Mouse (Mus musculus) urinary bladder, adult 2 months (tissue): Measurements from ENCODE around the gene Odf4. TPM values are rescaled to one million over a fixed set of nuclear protein-coding genes. Genes with fewer than 3 reads are reported as not detected.

Experiments used
- DNase-seq: peaks from one replicate; pipeline ENCODE4 v3.0.0; 2022; ENCODE audit warnings: low spot score
- polyA plus RNA-seq: library from polyadenylated mRNA; depleted of rRNA; stranded (reverse); fragments of >200 nt; gene quantifications from 2 replicates; pipeline ENCODE4 v1.2.3, GENCODE M21; 2012

Gene Odf4
- polyA plus RNA-seq, 1 experiment: not detected

DNA sequence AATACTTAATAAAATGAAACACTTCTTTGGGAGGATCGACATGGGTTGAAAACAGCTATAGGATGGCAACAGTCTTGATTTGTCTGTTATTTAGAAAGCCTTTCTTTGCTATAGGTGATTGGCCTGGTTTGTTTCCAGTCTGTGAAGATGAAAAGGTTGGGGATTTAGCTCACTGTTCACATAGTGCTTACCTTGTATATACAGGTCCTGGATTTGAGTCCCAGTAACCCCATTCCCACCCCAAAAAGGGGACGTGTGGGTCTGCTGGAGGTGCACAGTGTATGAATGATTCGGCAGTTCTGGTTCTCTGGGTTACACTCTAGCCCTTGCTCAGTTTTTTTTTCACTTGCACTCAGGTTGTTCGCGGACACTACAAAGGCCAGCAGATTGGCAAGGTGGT, 24.1 kb downstream of the Odf4 start:
- no peak for DNase-seq

DNA sequence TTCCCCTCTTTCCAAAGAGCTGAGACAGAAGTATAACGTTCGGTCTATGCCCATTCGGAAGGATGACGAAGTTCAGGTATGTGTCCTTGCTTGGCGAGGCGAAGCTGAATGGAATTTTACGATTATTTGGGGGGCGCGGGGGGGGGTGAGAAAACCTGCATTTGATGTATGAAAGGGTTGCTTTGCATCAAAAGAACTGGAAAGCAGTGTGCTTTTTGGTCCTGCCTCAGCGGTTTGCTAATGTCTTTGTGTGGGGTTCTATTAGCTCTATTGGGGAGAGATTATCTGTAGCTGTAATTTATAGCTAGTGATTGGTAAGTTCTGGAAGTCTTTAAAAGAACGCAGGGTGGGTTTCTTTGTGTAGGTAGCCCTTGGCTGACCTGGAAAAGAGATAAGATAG, 24.5 kb downstream of the Odf4 start:
- no peak for DNase-seq

DNA sequence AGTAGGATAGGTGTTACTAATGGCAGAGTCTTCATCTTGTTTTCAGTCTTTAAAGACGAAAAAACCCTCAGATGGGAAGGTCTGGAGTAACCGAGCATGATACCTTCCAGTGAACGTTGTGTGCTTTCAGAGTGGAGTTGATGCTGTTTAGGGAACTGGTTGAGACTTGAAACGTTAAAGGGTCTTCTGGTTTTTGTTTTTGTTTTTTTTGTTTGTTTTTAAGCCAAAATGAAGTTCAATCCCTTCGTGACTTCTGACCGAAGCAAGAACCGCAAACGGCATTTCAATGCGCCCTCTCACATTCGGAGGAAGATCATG, 24.9 kb downstream of the Odf4 start:
- no peak for DNase-seq

DNA sequence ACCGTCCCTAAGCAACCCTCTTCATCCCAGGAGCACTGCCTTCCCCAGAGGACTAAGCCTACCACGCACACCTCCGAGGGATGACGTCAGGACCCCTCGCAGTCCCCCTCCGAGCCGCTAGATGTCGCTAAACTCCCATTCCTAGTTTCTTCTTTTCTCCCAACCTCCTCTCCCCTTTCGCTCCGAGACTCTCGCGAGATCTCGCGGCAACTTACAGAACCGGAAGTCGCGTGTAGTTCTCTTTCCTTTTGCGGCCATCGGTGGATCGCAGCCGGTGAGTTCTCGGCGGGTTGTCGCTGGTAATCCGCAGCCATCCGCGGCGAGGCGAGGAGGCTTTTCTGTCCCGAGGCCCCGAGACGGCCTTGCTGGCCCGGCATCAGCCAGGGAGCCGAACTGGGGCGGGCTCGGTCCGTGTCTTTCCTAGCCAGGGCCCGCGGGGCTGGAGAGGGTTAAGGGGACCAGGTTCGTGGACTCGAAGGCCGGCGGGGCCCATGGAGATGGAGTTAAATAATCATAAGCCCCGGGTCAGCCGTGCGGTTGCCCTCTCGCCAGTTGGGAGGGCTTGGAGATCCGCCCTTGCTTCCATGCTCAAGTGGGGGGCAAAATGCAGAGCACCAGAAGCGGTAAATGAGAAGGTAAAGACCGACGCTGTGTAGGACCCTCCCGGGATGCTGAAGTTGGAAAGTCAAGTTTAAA, 25.4 kb downstream of the Odf4 start, which contains the start of gene Rpl26:
Rpl26 (plus strand) TSS at position 233 of the 696 bp plus-strand sequence.
- peak; percentile 91 for DNase-seq

DNA sequence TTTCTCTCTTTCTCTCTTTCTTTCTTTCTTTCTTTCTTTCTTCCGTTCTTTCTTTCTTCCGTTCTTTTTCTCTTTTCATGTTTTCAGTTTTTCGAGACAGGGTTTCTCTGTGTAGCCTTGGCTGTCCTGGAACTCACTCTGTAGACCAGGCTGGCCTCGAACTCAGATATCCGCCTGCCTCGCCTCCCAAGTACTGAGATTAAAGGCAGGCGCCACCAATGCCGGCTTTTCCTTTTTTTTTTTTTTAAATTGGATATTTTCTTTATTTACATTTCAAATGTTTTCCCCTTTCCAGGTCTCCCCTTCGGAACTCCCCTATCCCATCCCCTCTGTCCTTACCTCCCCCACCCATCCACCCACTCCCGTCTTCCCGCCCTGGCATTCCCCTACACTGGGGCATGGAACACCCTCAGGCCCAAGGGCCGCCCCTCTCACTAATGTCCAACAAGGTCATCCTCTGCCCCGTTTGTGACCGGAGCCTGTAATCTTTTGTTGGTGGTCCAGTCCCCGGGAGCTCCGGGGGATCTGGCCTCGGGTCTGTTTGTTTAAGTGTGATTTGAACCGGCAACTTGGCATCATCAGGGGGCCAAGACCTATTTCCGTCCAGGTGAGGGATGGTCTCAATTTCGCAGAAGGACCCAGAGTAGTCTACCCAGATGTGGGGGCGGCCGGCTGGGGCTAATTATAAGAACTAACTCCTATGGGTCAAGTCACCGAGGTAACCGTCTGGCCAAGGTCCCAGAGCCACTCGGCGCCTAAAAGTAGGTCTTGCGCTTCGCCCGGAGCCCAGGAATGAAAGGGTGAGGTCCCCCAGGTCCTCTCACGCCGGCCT, 26.1 kb downstream of the Odf4 start:
- DNase-seq: no peak

DNA sequence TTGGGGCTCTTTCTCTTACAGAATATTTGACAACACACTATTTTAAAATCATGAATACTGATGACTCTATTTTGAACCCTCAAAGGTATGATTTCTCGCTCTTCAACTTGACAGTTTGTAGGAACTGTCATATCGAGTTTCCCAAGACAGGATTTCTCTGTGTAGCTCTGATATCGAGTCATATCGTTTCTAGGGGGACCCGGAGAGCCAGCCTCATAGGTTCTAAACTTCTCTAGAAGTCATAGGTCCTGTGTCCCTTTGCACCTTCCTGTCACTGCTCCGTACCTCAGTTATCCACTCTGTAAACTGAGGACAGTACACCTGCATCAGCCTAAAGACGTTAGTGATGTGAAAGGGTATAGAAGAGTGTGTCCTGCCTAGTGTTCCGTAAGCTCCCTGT, 27.1 kb downstream of the Odf4 start:
- DNase-seq: no peak

DNA sequence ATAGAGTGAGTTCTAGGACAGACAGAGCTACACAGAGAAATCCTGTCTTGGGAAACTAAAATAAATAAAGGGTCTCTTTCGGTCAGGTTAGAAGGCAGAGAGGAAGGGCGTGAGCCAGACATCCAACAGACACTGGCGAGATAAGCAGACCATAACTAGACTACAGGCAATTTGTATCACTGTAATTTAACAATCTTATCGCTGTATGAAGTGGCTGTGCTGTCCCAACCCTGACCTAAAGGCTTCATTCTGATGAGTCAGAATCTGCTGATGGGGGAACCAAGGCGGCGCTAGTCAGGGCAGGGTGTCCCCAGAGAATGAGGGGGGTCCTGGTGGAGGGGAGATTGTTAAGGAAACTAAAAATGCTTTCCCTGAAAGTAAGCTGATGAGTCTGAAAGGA, 28.1 kb downstream of the Odf4 start:
- no peak for DNase-seq

DNA sequence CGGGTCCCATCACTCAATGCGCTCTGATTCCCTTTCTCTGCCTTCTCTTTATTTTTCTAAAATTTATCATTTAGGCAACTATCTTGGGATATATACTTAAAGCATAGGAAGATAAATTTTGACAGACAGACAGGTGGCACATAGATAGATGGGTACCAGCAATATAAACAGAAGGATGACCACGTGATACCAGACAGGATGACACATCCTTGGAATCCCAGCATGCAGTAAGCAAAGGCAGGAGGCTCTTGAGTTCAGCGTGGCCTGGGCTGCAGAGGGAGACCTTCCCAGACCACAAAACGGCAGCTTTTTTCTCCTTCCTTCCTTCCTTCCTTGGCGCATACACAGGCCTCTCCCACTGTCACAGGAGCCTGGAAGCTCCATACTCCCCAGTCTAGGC, 29.0 kb downstream of the Odf4 start:
- DNase-seq: no peak

DNA sequence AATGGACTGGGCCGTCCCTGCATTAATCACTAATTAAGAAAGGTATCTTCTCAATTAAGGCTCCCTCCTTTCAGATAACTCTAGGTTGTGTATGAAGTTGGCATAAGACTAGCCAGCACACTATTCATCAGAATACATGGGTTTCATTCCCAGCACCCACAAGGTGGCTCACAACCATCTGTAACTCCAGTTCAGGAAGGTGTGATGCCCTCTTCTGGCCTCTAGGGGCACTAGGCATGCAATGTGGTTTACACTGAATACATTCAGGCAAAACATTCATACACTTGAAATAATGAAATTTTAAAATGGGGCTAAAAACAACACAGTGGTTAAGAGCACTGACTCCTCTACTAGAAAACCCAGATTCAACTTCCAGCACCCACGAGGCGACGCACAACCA, 29.8 kb downstream of the Odf4 start:
- no peak for DNase-seq

DNA sequence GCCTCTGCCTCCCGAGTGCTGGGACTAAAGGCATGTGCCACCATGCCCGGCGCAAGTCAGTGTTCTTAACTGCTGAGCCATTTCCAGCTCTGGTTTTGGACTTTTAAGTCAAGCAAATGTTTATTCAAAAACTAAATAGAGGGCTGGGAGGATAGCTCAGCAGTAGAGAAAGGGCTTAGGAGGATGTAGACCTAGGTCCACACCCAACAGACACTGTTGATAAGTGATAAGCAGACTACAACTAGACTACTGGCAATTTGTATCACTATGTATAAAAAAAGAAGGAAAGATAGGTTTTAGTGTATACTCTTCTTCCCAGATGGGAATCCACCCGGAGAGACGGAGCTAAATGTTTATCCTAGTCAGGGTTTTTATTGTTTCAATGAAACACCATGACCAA, 30.6 kb downstream of the Odf4 start:
- no peak for DNase-seq

DNA sequence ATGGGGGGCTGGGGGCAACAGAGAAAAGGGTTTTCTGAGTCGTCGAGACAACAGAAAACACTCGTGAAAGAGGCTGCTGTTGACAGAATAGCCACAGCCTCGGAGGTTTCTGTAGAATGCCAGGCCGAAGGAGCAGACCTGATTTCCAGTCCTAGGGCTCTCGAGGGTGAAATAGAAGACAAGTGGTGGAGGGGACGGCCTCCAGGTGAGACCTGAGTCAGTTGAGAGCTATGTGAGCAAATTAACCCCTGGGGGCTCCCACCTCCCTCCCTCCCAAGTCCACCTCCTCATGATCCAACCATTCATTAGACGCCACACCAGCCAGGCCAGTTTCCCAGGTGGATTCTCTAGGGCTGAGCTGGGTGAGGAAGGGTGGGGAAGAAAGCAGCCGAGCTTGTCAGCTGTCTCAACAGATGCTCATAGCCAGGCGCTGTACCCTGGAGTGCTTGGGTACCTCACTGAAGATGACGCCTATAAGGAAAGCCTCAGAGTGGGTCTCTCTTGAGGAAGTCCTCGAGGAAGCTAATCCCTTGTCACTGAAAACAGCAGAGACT, 32.9 kb downstream of the Odf4 start:
- DNase-seq: no peak

DNA sequence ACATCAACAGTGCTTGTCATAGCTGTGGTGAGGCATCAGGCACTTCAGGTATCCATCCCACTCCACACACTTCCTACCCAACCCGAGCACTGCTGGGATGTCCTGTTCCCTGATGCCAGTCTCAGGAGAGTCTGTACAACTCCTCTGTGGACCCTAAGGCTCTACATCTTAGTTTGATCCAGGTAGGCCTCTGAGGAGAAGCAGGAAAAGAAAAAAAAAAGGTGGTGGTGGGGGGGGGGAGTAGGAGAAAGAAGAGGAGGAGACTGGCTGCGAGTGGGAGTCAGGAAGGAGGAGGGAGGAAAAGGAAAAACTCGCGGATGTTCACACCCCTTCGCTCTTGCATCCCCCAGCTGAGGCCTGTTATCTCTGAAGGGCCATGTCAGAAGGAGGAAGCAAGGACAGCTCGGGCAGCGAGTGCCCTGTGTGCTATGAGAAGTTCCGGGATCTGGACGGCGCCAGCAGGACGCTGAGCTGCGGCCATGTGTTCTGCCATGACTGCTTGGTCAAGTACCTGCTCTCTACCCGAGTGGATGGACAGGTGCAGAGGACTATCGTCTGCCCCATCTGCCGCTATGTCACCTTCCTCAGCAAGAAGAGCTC, 34.5 kb downstream of the Odf4 start:
- DNase-seq: no peak

DNA sequence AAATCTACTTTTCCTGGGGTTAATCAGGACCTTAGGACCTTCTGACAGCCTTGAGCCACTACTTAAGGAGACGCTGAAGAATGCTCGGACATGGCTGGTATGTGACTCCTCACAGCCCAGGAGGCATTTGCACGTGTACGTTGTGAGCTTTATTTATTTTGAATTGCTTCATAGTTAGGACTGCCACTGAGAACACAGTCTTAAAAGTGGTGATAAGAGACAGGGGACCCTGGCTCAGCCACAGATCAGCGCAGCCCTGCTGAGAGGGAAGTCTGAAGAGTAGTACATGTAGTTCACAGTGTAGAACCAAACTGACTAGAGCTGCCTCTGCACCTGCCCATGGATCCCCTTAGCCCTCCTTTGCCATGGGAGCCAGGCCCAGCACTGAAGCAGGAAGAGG, 35.1 kb downstream of the Odf4 start:
- DNase-seq: no peak

DNA sequence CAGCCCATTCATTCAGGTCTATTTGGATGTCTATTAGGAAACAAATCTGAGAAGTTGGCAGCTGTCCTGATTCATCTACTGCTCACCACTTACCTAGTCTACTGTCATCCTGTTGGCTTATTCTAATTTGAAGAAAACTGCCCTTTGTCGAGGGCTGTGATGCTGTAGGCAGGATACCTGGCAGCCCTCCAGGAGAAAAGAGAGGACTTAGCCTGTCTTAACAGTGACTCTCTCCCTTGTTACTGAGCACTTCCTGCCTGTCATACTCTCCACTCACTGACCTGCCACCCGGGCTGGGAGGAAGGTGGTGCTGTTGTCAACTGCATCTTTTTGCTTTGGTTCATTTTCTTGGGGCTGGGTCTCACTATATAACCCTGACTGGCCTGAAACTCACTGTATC, 36.3 kb downstream of the Odf4 start:
- no peak for DNase-seq

DNA sequence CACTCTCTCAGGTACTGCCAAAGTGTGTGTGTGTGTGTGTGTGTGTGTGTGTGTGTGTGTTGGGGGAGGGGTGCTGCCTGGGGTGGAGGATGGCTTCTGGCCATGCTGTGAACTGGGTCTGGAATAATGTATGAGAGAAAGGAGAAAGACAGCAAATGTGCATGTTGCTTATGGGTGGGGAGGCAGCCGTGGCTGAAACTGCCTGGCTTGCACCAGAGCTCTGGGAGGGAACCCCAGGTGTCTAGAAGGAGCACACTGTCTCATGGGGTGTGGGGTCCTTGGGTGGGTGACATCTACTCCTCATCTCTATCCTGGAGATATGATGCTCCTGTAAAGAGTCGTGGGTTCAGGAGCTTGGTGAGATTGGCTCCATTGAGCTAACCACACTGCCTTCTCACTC, 38.2 kb downstream of the Odf4 start:
- no peak for DNase-seq

DNA sequence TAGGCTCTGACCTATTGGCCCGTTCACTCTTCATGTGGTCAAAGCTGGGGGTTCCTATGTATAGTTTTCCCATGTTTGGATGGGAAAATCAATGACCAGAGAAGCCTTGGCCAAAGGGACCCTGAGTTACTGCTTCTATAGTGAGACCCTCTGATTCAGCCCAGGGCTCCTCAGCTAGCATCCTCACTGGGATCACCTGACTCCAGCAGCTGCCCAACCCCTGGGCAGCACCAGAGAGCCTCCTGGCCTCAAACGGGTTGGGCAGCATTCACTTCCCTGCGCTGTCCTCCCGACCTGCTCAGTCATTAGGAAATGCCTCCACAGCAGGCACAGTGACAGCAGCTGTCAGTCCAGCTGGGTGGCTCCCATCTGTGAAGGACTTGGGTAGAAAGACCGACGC, 38.6 kb downstream of the Odf4 start, which contains the start of gene Rnf222:
Rnf222 (plus strand) TSS at position 301 of the 400 bp plus-strand sequence.
- no peak for DNase-seq

DNA sequence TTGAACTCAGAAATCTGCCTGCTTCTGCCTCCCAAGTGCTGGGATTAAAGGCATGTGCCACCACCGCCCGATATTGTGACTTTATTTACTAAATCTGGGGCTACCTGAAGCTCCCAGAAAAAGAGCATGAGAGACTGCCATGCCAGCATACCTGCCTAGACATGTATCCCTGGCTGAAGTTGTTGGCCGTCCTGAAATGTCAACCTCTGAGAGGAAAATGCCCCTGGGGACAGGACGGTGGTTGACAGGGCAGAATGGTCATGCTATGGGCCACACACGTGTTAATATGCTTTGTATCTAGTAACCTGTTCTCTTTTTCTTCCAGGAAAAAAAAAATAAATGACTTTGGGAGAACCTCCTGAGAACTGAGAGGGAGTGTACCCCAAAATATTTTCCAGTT, 40.8 kb downstream of the Odf4 start:
- DNase-seq: no peak

DNA sequence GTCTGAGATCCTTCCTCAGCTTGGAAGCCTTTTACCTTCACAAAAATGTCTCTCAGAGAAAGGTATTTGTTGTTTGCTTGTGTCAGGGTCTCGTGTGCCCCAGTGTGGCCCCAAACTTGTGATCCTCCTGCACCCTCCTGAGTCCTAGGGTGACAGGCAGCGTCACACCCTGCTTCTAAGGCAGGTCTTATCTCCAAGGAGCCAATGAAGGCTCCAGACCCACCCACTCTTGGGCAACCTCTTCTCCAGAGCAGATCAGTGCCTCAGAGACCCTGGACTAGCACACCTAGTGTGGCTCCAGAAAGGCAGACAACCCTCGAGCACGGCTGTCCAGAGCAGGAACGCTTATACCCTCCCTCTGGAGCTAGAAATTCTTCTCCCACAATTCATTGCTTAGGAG, 42.5 kb downstream of the Odf4 start:
- no peak for DNase-seq

DNA sequence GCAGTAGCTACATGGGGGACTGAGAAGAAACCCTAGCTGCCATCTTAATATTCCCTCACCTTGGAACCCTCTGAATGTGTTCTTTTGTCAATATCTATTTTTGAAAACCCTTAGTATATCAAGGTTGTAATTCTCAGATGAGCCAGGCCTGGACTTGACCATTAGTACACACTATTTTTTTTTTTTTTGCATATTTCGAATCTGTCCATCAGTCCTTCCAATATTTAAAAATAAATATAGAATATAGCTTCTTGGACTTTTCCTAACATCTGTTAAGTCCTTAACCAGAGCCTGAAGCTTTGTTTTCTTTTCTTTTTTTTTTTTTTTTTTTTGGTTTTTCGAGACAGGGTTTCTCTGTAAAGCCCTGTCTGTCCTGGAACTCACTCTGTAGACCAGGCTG, 43.0 kb downstream of the Odf4 start:
- no peak for DNase-seq

DNA sequence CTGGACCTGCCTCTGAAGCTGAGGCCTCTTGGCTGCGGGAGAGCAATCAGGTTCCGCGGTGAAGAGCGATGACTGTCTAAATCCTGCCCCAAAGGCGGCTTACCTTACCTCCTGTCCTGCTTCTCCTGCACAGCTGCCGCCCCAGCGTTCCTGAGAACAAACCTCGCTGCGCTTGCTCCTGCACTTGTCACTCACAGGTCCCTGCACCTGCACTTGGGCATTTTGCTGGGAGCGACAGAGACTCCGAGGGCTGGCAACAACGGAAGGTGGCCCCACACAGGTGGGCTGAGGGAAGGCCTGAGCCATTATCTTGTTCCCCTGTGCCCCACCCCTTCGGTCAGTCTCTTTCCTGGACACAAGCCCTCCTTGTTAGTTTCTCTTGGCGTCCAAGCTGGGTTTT, 44.8 kb downstream of the Odf4 start:
- no peak for DNase-seq

DNA sequence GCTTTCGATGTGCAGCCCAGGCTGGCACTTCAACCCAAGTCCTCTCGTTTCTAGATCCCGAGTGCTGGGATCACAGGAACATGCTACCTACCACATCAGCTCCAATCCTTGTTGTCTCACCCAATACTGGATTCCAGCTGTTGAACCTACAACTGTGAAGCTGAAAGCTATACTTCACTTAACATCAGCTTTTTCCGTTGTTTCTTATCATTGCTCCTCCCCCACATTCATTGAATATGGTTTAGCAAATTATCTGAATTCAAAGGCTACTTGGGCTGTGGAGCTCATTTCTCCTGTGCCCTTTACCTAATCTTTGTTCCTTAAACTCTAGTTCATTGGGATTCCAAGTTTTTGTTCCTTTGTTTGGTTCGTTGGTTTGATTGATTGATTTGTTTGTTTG, 48.1 kb downstream of the Odf4 start:
- DNase-seq: no peak

DNA sequence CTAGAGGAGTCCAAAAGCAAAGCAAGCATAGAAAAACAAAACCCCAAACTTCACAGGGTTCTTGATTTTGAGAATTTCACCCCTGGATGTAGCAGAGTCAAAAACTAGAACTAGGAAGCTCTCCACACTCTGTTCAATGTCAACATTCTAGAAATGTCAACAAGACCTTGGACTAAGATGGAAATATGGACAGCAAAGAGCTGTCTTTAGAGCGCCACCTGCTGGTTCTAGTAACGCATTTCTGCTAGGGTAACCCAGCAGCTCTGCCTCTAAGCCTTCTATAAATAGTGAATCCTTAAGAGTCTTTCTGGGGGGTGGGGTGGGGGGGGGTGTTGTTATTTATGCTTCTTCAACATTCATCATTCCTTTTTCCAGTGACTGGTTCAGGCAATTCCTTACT, 52.0 kb downstream of the Odf4 start:
- DNase-seq: no peak
